Mouse (Mus musculus): Measurements from ENCODE around the gene Rab8a. TPM values are rescaled to one million over a fixed set of nuclear protein-coding genes. Genes with fewer than 3 reads are reported as not detected.

Rab8a gene
- total RNA-seq, 2 experiments from 2014 or later: 51.2 to 69.1 TPM

DNA sequence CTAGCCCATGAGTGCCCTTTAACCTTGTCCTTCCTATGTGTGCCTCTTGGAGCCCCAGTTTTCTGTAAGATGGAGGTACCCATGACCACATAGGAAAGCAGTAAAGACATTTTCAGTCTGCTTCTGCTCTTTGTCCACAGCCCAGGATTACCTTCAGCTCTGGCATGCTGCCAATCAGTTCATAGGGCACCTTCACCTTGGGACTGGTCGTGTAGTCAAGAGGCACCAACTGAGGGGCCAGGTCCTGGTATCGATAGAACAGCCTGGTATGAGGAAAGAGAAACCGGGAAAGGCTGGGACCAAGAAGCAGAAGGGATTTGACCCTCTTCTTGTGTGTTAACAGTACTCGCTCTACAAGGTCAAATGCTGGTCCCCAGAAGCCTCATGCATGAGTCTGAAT lies 49.2 kb downstream of the Rab8a start:
- no peak for DNase-seq (ENCODE audit: low spot score in 2 of 2)

DNA sequence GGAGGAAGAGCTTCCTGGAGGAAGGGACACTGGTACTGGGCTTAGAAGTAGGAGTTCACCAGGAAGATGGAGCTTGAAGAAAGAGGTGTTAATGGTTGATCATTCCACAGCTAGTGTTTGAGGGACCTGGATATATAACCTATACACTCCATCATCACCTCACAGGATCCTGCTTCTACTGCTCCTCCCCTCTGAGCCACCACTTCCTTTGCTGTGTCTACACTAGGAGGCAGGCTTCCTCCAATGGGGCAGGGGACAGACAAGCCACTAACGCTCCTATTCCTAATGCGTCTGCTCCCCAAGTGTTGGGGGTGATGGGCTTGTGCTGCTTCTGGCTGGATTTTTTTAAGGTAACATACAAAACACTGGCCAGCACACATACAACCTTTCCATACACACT lies 49.7 kb downstream of the Rab8a start:
- no peak for DNase-seq (ENCODE audit: low spot score in 2 of 2)

DNA sequence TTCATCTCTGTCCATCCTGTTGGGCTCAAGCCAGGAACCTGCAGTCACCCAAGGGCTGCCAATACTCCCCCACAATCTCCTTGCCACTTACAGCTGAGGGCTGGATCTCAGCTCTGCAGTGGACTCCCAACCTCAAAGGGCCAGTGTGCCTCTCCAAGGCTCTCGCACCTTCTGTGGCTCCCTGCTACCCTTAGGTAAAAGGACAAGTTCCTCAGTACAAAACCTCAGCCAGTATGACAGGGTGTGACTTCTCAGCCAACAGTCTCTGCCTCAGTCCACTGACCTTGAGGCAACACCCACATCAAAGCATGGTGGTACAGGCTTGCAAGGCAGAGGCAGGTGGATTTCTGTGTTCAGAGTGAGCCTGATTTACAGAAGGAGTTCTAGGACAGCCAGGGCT lies 50.8 kb downstream of the Rab8a start:
- DNase-seq (ENCODE audit: low spot score in 2 of 2): no peak

DNA sequence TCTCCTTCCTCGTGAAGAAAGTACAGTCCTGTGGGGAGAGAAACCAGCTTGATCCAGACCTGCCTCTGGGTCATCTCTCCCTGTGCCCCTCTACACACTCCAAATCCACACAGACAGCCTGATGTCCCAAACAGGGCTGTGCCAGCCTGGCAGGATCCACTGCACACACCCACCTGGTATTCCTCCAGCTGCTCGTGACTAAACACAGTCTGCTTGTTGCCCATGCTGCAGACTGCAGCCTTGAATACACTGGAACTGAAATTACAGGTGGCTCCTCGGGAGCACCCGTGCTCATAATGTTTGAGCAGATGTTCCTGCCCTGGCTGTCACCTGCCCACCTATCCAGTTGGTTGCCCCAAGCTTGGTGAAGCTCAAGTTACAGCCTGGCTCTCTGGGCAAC lies 51.8 kb downstream of the Rab8a start, which contains the start of gene Cib3:
Gene Cib3 (minus strand): TSS at position 87 of the 400 bp plus-strand sequence.
- no peak for DNase-seq (ENCODE audit: low spot score in 2 of 2)

DNA sequence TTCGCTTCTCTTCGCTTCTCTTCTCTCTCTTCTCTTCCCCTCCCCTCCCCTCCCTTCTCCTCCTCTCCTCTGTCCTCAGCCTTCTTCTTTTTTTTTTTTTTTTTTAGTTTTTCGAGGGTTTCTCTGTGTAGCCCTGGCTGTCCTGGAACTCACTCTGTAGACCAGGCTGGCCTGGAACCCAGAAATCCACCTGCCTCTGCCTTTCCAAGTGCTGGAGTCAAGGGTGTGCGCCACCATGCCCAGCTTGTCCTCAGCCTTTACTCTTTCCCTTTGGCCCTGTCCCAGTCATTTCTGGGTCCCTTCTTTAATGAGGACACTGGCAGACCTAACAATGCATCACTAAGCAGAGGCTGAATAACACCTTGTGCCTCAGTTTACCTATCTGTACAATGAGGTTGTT lies 52.5 kb downstream of the Rab8a start, which contains the start of gene Gm11034:
Gene Gm11034 (minus strand): TSS at position 101 of the 400 bp plus-strand sequence.
- no peak for DNase-seq (ENCODE audit: low spot score in 2 of 2)

DNA sequence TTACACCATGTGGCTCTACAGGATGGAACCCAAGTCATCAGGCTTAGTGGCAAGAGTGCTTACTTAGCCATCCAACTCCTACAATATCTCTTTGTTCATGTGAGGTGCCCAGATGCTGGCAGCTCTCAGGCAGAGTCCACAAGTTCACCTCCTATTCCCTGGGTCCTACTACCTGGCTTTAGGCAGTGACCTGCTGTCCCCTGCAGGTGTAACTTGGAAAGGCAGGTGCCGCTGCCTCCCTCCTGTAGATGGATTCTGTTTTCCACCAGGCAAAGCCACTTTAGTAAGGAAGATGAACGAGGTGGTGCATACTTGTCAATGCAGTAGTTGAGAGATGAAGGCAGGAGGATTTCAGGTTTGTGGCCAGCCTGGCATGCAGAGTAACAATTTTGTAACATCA lies 54.1 kb downstream of the Rab8a start:
- no peak for DNase-seq (ENCODE audit: low spot score in 2 of 2)

DNA sequence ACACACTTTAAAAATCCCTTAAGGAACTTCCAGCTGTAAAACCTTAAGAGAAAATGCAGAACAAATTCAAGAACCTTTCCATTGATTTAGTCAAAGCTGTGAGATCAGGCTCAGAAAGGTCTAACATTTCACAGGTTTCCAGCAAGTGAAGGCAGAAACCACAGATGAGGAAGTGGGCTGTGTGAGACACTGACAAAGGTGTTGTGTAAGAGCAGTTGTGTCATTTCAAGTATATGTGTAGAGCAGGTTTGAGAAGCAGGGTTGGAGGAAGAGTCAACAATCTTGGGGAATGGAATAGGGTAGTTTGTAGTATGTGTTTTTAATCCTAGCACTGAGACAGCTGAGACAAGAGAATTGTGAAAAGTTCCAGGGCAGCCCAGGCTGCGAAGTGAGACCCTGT lies 54.9 kb downstream of the Rab8a start:
- no peak for DNase-seq (ENCODE audit: low spot score in 2 of 2)

DNA sequence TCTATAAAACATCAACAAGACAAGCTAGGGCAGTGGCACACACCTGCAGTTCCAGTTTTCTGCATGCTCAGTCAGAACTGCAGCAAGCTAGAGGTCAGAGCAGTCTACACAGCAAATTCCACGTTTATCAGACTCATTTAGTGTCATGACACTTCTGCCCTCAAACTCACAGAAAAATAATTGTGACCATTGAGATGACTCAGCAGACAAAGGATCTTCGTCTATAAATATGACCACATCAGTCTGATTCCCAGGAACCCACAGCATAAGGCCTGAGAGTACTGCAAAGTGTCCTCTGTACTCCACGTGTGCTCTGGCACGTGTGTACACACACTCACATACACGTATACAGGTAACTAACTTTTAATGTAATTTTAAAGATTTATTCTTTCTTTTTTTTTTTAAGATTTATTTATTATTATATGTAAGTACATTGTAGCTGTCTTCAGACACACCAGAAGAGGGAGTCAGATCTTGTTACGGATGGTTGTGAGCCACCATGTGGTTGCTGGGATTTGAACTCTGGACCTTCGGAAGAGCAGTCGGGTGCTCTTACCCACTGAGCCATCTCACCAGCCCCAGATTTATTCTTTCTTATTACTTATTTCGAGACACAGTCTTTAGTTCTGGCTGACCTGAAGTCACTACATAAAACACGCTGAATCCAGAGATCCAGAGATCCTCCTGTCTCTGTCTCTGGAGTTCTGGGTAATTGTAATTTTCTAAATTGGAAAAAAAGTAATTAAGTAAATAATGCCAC lies 58.0 kb downstream of the Rab8a start:
- DNase-seq (ENCODE audit: low spot score in 2 of 2): no peak

DNA sequence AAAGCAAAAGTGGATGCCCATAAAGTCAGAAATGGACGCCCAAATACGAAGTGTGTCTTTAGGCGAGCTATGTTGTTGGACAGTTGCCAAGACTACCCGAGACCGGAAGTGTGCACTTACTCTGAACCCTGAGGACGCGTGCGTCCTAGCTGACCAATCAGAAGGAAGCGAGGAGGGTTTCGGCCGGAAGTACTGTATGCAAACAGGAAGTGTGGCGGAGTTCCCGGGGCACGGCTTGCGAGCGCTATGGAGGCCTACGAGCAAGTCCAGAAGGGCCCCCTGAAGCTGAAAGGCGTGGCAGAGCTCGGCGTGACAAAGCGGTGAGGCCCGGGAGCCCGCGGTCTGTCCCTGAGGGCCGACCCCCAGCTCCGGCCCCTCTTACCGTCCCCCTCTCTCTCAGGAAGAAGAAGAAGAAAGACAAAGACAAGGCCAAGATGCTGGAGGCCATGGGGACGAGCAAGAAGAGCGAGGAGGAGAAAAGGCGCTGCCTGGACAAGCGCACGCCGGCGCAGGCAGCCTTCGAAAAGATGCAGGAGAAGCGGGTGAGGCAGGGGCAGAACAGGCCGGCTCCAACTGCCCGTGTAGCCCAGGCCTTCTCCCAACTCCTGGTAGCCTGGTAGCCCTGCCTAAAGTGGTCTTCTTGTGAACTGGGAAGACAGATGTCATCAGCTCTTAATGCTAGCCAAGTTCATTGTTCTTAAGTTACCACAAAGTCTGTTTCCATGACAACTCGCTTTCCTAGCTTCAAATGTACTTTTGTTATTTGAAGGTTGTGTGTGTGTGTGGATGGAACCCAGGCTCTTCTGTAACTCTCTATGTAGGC lies 58.8 kb downstream of the Rab8a start, which contains the start of gene Fam32a:
Gene Fam32a (plus strand): TSS at position 190 of the 823 bp plus-strand sequence.
- DNase-seq (ENCODE audit: low spot score in 2 of 2): peak; percentile 72 to 74

DNA sequence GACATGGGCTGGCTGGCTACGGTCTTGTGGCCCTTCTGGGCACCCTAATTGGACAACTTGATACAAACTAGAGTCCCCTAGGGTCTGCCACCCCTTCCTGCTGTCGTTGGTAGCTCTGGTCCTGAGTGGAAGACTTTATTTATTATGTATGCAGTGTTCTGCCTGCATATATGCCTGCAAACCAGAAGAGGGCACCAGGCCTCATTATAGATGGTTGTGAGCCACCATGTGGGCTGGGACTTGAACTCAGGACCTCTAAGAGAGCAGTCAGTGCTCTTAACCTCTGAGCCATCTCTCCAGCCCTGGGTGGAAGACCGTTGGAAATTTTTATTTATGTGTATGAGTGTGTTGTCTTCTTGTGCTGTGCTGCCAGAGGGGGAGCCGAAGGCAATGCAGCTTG lies 59.8 kb downstream of the Rab8a start:
- DNase-seq (ENCODE audit: low spot score in 2 of 2): no peak

DNA sequence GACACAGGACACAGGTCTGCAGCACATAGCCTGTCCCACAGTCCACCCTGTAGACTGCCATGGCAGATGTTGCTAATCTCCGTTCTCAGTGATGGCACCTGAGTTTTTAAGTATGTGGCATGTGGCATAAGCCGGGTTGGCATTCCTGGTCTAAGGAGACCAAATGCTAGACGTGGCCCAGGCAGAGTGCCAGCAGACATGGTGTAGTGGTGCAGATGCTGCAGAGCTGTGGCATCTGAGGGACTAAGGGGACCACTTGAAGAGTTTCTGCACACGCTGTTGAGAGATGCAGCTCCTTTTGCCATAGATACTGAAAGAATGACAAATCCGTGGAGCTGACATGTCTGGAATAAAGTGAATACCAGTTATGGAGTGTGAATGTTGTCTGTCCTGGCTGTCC lies 61.7 kb downstream of the Rab8a start:
- DNase-seq (ENCODE audit: low spot score in 2 of 2): no peak

Other genes with a start within 250 kb of the Rab8a start
- 10 to 100 TPM; 15.3 to 21.1 TPM for gene Zfp961, start 210.2 kb upstream of the Rab8a start, total RNA-seq (2021)
- 10 to 100 TPM in 1 of 2 experiments, 1 to 10 TPM in 1; 9.5 to 15.5 TPM for gene Cyp4f18, start 151.6 kb upstream of the Rab8a start, total RNA-seq (2021)
- gene Olfr372, start 120.0 kb upstream of the Rab8a start, total RNA-seq (2021): not detected
- not detected for gene Olfr373, start 78.0 kb upstream of the Rab8a start, total RNA-seq (2021)
- gene Olfr374, start 54.2 kb upstream of the Rab8a start, total RNA-seq (2021): not detected
- gene Tpm4, start 26.2 kb upstream of the Rab8a start, total RNA-seq (2021): 100 to 1,000 TPM; 210 to 289 TPM
- gene Hsh2d, start 28.4 kb downstream of the Rab8a start, total RNA-seq (2021): not detected
- gene Cib3, start 51.6 kb downstream of the Rab8a start, total RNA-seq (2021): not detected
- gene Gm11034, start 52.4 kb downstream of the Rab8a start, total RNA-seq (2021): not detected
- 10 to 100 TPM; 48.6 to 71.9 TPM for gene Fam32a, start 58.5 kb downstream of the Rab8a start, total RNA-seq (2021)
- gene Ap1m1, start 78.8 kb downstream of the Rab8a start, total RNA-seq (2021): 10 to 100 TPM; 52.6 to 55.4 TPM
- 10 to 100 TPM in 1 of 2 experiments, 1 to 10 TPM in 1; 4.1 to 11.3 TPM for gene Gm10282, start 144.1 kb downstream of the Rab8a start, total RNA-seq (2021)
- gene Klf2, start 157.8 kb downstream of the Rab8a start, total RNA-seq (2021): 10 to 100 TPM; 44.4 to 68.3 TPM